Mouse (Mus musculus): ENCODE measurements at regions not wholly inside any gene's neighbourhood (a gene's known extent, or its start where the extent isn't known, plus 50 kb on each side); places are given as distances from the start of the nearest gene placed in this dataset.

GRCm38 (mm10) chr10:68844596-68844995 is 121.2 kb downstream of the Tmem26 start:
- TF ChIP-seq CTCF (IDR thresholded peaks at IDR 0.05; ENCODE audit: borderline replicate concordance, insufficient read depth, low read depth, low read length) (no peak), POLR2A (IDR thresholded peaks at IDR 0.05; ENCODE audit: borderline replicate concordance, insufficient read depth, low read length) (no peak)

All from cerebellum, adult 2 months (tissue).